Mouse (Mus musculus) megakaryocyte, embryonic 14.5 days (primary cell): ENCODE results near the gene Syt2. TPM values are rescaled to one million over a fixed set of nuclear protein-coding genes. Genes with fewer than 3 reads are reported as not detected.

Experiments used
- H3K27me3 ChIP-seq: replicated peaks from 2 replicates; pipeline ENCODE3; 2012; ENCODE audit warnings: inconsistent platforms
- H3K36me3 ChIP-seq: replicated peaks from 2 replicates; pipeline ENCODE3; 2012; ENCODE audit warnings: low read length, inconsistent platforms, mixed read lengths
- H3K4me1 ChIP-seq: 2 replicates; pipeline ENCODE4 v1.6.1; 2012; ENCODE audit warnings: inconsistent platforms
- H3K4me3 ChIP-seq: replicated peaks from 2 replicates; pipeline ENCODE3; 2012; ENCODE audit warnings: moderate library complexity, mild to moderate bottlenecking, inconsistent platforms
- H3K9me3 ChIP-seq: 2 replicates; pipeline ENCODE4 v1.6.1; 2012; ENCODE audit warnings: inconsistent platforms
- FLI1 ChIP-seq: IDR thresholded peaks from 2 replicates; pipeline ENCODE4 v1.6.1; 2012; ENCODE audit warnings: low read length, inconsistent platforms, mixed read lengths
- GATA1 ChIP-seq: IDR thresholded peaks from 3 replicates; pipeline ENCODE4 v1.6.1; 2012; ENCODE audit warnings: mixed read lengths, low read length, inconsistent platforms, borderline replicate concordance
- polyA plus RNA-seq: library from polyadenylated mRNA; stranded (reverse); fragments of >175 nt; gene quantifications from 2 replicates; pipeline ENCODE4 v1.2.3, GENCODE M21; 2012; ENCODE audit warnings: low replicate concordance; ENCODE audit not compliant: insufficient read depth

Syt2 gene
- polyA plus RNA-seq, 1 experiment: 0.01 TPM

GRCm38 (mm10) chr1:134625325-134625724 lies 21.2 kb upstream of the Syt2 start:
- no peaks in the 10 kb centered on the region for H3K9me3 ChIP-seq
- no peak overlapping the region for H3K4me3 ChIP-seq
- H3K36me3 ChIP-seq: peaks cover 100% of the 10 kb centered on the region
- TF ChIP-seq FLI1: no peak
- no peaks in the 10 kb centered on the region for H3K27me3 ChIP-seq
- no peaks in the 10 kb centered on the region for H3K4me1 ChIP-seq

- H3K36me3 ChIP-seq: peaks cover 100% of the 10 kb centered on the region
- no peaks in the 10 kb centered on the region for H3K9me3 ChIP-seq
- H3K4me1 ChIP-seq: no peaks in the 10 kb centered on the region
- TF ChIP-seq FLI1: no peak
- no peak for TF ChIP-seq GATA1
- no peaks in the 10 kb centered on the region for H3K27me3 ChIP-seq
- H3K4me3 ChIP-seq: no peak overlapping the region
Measured at GRCm38 (mm10) chr1:134629455-134629854, 17.0 kb upstream of the Syt2 start.

GRCm38 (mm10) chr1:134634296-134634695 lies 12.2 kb upstream of the Syt2 start:
- H3K9me3 ChIP-seq: no peaks in the 10 kb centered on the region
- peaks cover 8% of the 10 kb centered on the region; the same call in 1 of the 2 replicates for H3K4me1 ChIP-seq
- peaks cover 13% of the 10 kb centered on the region for H3K27me3 ChIP-seq
- TF ChIP-seq GATA1 (no peak), FLI1 (no peak)
- H3K36me3 ChIP-seq: peaks cover 58% of the 10 kb centered on the region
- no peak overlapping the region for H3K4me3 ChIP-seq

GRCm38 (mm10) chr1:134636245-134636644 lies 10.2 kb upstream of the Syt2 start:
- peaks cover 38% of the 10 kb centered on the region for H3K36me3 ChIP-seq
- H3K27me3 ChIP-seq: peaks cover 30% of the 10 kb centered on the region
- peaks cover 8% of the 10 kb centered on the region; the same call in 1 of the 2 replicates for H3K4me1 ChIP-seq
- H3K4me3 ChIP-seq: no peak overlapping the region
- H3K9me3 ChIP-seq: no peaks in the 10 kb centered on the region
- TF ChIP-seq GATA1: no peak
- no peak for TF ChIP-seq FLI1

- no peak for TF ChIP-seq GATA1
- Histone ChIP-seq H3K4me3 (no peak overlapping the region), H3K9me3 (no peaks in the 10 kb centered on the region), H3K4me1 (peaks cover 8% of the 10 kb centered on the region; the same call in 1 of the 2 replicates), H3K27me3 (peaks cover 32% of the 10 kb centered on the region), H3K36me3 (peaks cover 34% of the 10 kb centered on the region)
Measured at GRCm38 (mm10) chr1:134636684-134637083, 9.8 kb upstream of the Syt2 start.

GRCm38 (mm10) chr1:134638041-134638440 lies 8.4 kb upstream of the Syt2 start:
- Histone ChIP-seq H3K36me3 (peaks cover 20% of the 10 kb centered on the region), H3K9me3 (no peaks in the 10 kb centered on the region), H3K27me3 (peaks cover 46% of the 10 kb centered on the region), H3K4me3 (no peak overlapping the region), H3K4me1 (peaks cover 8% of the 10 kb centered on the region; the same call in 1 of the 2 replicates)
- TF ChIP-seq FLI1 (no peak), GATA1 (no peak)

- H3K27me3 ChIP-seq: peaks cover 49% of the 10 kb centered on the region
- no peak overlapping the region for H3K4me3 ChIP-seq
- H3K36me3 ChIP-seq: peaks cover 15% of the 10 kb centered on the region
- H3K9me3 ChIP-seq: no peaks in the 10 kb centered on the region
- H3K4me1 ChIP-seq: peaks cover 8% of the 10 kb centered on the region; the same call in 1 of the 2 replicates
- TF ChIP-seq FLI1 (no peak), GATA1 (no peak)
Measured at GRCm38 (mm10) chr1:134638522-134638921, 8.0 kb upstream of the Syt2 start.

GRCm38 (mm10) chr1:134639460-134639859 lies 7.0 kb upstream of the Syt2 start:
- Histone ChIP-seq H3K4me3 (no peak overlapping the region), H3K36me3 (peaks cover 6% of the 10 kb centered on the region), H3K27me3 (peaks cover 58% of the 10 kb centered on the region), H3K4me1 (peaks cover 8% of the 10 kb centered on the region; the same call in 1 of the 2 replicates), H3K9me3 (no peaks in the 10 kb centered on the region)
- TF ChIP-seq GATA1: no peak
- TF ChIP-seq FLI1: no peak

- Histone ChIP-seq H3K9me3 (no peaks in the 10 kb centered on the region), H3K4me1 (peaks cover 15% of the 10 kb centered on the region), H3K36me3 (no peaks in the 10 kb centered on the region), H3K4me3 (no peak overlapping the region), H3K27me3 (peaks cover 78% of the 10 kb centered on the region)
- no peak for TF ChIP-seq GATA1
- TF ChIP-seq FLI1: no peak
Measured at GRCm38 (mm10) chr1:134641507-134641906, 5.0 kb upstream of the Syt2 start.

- TF ChIP-seq GATA1 (no peak), FLI1 (no peak)
- Histone ChIP-seq H3K27me3 (peaks cover 93% of the 10 kb centered on the region), H3K36me3 (no peaks in the 10 kb centered on the region), H3K4me1 (peaks cover 25% of the 10 kb centered on the region), H3K9me3 (no peaks in the 10 kb centered on the region), H3K4me3 (no peak overlapping the region)
Measured at GRCm38 (mm10) chr1:134643702-134644101, 2.8 kb upstream of the Syt2 start.
